Comparison of ENCODE assay signal across 26 mouse cellular contexts in genomic region chr12:116553361-116553760, GRCm38 (mm10).
DNase-seq lines count a peak whose midpoint lies in the region; ATAC-seq and TF ChIP-seq lines count a peak whose summit lies in the region.
"Had no signal": no experiment of that assay in that cellular context is flagged by ENCODE, and none has a peak within 500 bp of the region (broad histone marks: within the 10 kb centered on the region; RNA-seq: fewer than 3 reads in every experiment).

No protein-coding gene starts in this region.

- H3K4me2 ChIP-seq in lung, postnatal 0 days (replicated peaks; ENCODE audit: low read depth, low read length), result no peak overlapping the region
- no peak overlapping the region for H3K4me2 ChIP-seq in stomach, postnatal 0 days (replicated peaks; ENCODE audit: low read depth)
- H3K4me2 ChIP-seq: embryonic facial prominence, embryonic 12.5 days; heart, embryonic 15.5 days; hindbrain, embryonic 14.5 days; limb, embryonic 13.5 days; liver, embryonic 12.5 days; lung, embryonic 15.5 days; midbrain, embryonic 12.5 days had no signal

- peak; percentile 15 for DNase-seq in adrenal gland, postnatal 14 days
- DNase-seq in adrenal gland, postnatal 25 days, result no peak
- DNase-seq in MN1 (ENCODE audit: low spot score), result peak; percentile 7
- peak; percentile 50 for DNase-seq in lung, postnatal 0 days (ENCODE audit: low spot score)
- DNase-seq in stomach, postnatal 0 days (ENCODE audit: low spot score), result peak; percentile 30
- no peak for DNase-seq in left cerebral cortex, postnatal 25 days (ENCODE audit: low spot score in 2 of 2)
- no peak for DNase-seq in kidney, adult 8-10 months
- DNase-seq in thymus, postnatal 4 days, result no peak
- DNase-seq: adrenal gland, postnatal 10 days; B cell, adult 2 months; cerebellum, adult 11 months; cerebellum, adult 9-11 months; gastrocnemius, postnatal 36 days; heart, postnatal 36 days; kidney, adult 2 months; kidney, postnatal 36 days; layer of hippocampus, postnatal 36 days; thymus, adult 2 months had no signal

- intact Hi-C loops in left cerebral cortex, postnatal 25 days (cut with DNase I), result loop anchor here (5.0 kb wide), 1 partner anchor 64 kb away; no protein-coding TSS in a partner anchor

- no peak for TF ChIP-seq CTCF in lung, postnatal 0 days (IDR thresholded peaks at IDR 0.05)
- TF ChIP-seq CTCF in stomach, postnatal 0 days (IDR thresholded peaks at IDR 0.05; ENCODE audit: low read depth), result no peak

- no peaks in the 10 kb centered on the region for H3K4me1 ChIP-seq in lung, postnatal 0 days (ENCODE audit: insufficient read depth, low read depth, low read length)
- H3K4me1 ChIP-seq in stomach, postnatal 0 days (replicated peaks; ENCODE audit: control insufficient read depth, insufficient read depth), result no peaks in the 10 kb centered on the region
- H3K4me1 ChIP-seq: embryonic facial prominence, embryonic 12.5 days; limb, embryonic 13.5 days; liver, embryonic 12.5 days; lung, embryonic 15.5 days; midbrain, embryonic 12.5 days had no signal

- peak; percentile 23 for ATAC-seq in lung, postnatal 0 days
- ATAC-seq in stomach, postnatal 0 days (ENCODE audit: low FRiP score, low TSS enrichment), result peak; percentile 93
- ATAC-seq: activated CD4-positive, CD25-positive, alpha-beta regulatory T cell, adult 4 months; liver, embryonic 12.5 days had no signal

- no peaks in the 10 kb centered on the region for H3K36me3 ChIP-seq in lung, postnatal 0 days (ENCODE audit: insufficient read depth, low read length)
- no peaks in the 10 kb centered on the region for H3K36me3 ChIP-seq in stomach, postnatal 0 days (ENCODE audit: control insufficient read depth, insufficient read depth, low read length)
- H3K36me3 ChIP-seq: embryonic facial prominence, embryonic 12.5 days; heart, embryonic 15.5 days; limb, embryonic 13.5 days; liver, embryonic 12.5 days; lung, embryonic 15.5 days; midbrain, embryonic 12.5 days had no signal

- no peak overlapping the region for H3K27ac ChIP-seq in lung, postnatal 0 days (ENCODE audit: low read length)
- H3K27ac ChIP-seq in stomach, postnatal 0 days (replicated peaks), result no peak overlapping the region
- H3K27ac ChIP-seq: embryonic facial prominence, embryonic 12.5 days; heart, embryonic 15.5 days; hindbrain, embryonic 14.5 days; limb, embryonic 13.5 days; liver, embryonic 12.5 days; lung, embryonic 15.5 days; midbrain, embryonic 12.5 days had no signal

- no peak overlapping the region for H3K4me3 ChIP-seq in lung, postnatal 0 days (ENCODE audit: low read depth, low read length)
- H3K4me3 ChIP-seq in stomach, postnatal 0 days (ENCODE audit: low read depth, low read length), result no peak overlapping the region
- H3K4me3 ChIP-seq: embryonic facial prominence, embryonic 12.5 days; heart, embryonic 15.5 days; limb, embryonic 13.5 days; liver, embryonic 12.5 days; lung, embryonic 15.5 days; midbrain, embryonic 12.5 days had no signal

- H3K27me3 ChIP-seq in lung, postnatal 0 days (replicated peaks; ENCODE audit: insufficient read depth, low read length), result no peaks in the 10 kb centered on the region
- no peaks in the 10 kb centered on the region for H3K27me3 ChIP-seq in stomach, postnatal 0 days (ENCODE audit: control insufficient read depth, insufficient read depth, low read length)
- H3K27me3 ChIP-seq: embryonic facial prominence, embryonic 12.5 days; heart, embryonic 15.5 days; limb, embryonic 13.5 days; liver, embryonic 12.5 days; lung, embryonic 15.5 days; midbrain, embryonic 12.5 days had no signal

- no peak for TF ChIP-seq EP300 in lung, postnatal 0 days (IDR thresholded peaks at IDR 0.05)
- TF ChIP-seq EP300 in stomach, postnatal 0 days (optimal IDR thresholded peaks at IDR 0.05), result no peak

- no peaks in the 10 kb centered on the region for H3K9me3 ChIP-seq in lung, postnatal 0 days (ENCODE audit: low read length)
- no peaks in the 10 kb centered on the region for H3K9me3 ChIP-seq in stomach, postnatal 0 days (ENCODE audit: control insufficient read depth, low read length)
- H3K9me3 ChIP-seq: embryonic facial prominence, embryonic 12.5 days; heart, embryonic 15.5 days; limb, embryonic 13.5 days; liver, embryonic 12.5 days; lung, embryonic 15.5 days; midbrain, embryonic 12.5 days had no signal

- H3K9ac ChIP-seq in lung, postnatal 0 days (replicated peaks; ENCODE audit: low read depth), result no peak overlapping the region
- no peak overlapping the region for H3K9ac ChIP-seq in stomach, postnatal 0 days (ENCODE audit: low read length)
- H3K9ac ChIP-seq: embryonic facial prominence, embryonic 12.5 days; heart, embryonic 15.5 days; hindbrain, embryonic 14.5 days; limb, embryonic 13.5 days; liver, embryonic 12.5 days; lung, embryonic 15.5 days; midbrain, embryonic 12.5 days had no signal

Comparison
In these comparisons a context has a peak if more than half of its experiments do, and no peak if none do; other contexts are left out.
1. DNase-seq: peak in adrenal gland, postnatal 14 days (single experiment), MN1 (single experiment), lung, postnatal 0 days (single experiment) and stomach, postnatal 0 days (single experiment); none in adrenal gland, postnatal 25 days (single experiment), left cerebral cortex, postnatal 25 days (0 of 2), kidney, adult 8-10 months (0 of 2) and thymus, postnatal 4 days (single experiment).